Mouse (Mus musculus) embryo, embryonic 11 days (tissue): ENCODE data around the gene Tlcd1.
A peak's percentile ranks its signal among the peaks of the same experiment; 100 is the strongest.
"Not testable (repeated sequence)": the region's sequence is repeated elsewhere in the genome, so short reads cannot be mapped to it uniquely, and the experiment has no call there.

Source experiments
- DNase-seq: peaks from one replicate; pipeline ENCODE4 v3.0.0-alpha.2; 2015

The Tlcd1 gene

GRCm38 (mm10) chr11:78177903-78178858 is 1.7 kb downstream of the Tlcd1 start:
- peak; percentile 96 for DNase-seq

- DNase-seq, result peak; percentile 68
These were observed 2.4 kb downstream of the Tlcd1 start for GRCm38 (mm10) chr11:78178859-78179437.

- no peak for DNase-seq
These were observed 3.0 kb downstream of the Tlcd1 start for GRCm38 (mm10) chr11:78179438-78179999.

- no peak for DNase-seq
These were observed 3.7 kb downstream of the Tlcd1 start for GRCm38 (mm10) chr11:78180081-78180761.

GRCm38 (mm10) chr11:78181830-78182357 is 5.4 kb downstream of the Tlcd1 start:
- DNase-seq, result no peak

- no peak for DNase-seq
These were observed 5.9 kb downstream of the Tlcd1 start for GRCm38 (mm10) chr11:78182450-78182849.

GRCm38 (mm10) chr11:78182961-78183844 is 6.7 kb downstream of the Tlcd1 start, which contains the start of gene Rpl23a:
Gene Rpl23a, minus strand, starts transcription at chr11:78183584.
- DNase-seq, result peak; percentile 95

GRCm38 (mm10) chr11:78183884-78184514 is 7.5 kb downstream of the Tlcd1 start:
- DNase-seq, result no peak

- DNase-seq, result not testable (repeated sequence)
These were observed 8.2 kb downstream of the Tlcd1 start for GRCm38 (mm10) chr11:78184702-78185101.

GRCm38 (mm10) chr11:78188331-78189233 is 12.1 kb downstream of the Tlcd1 start, which contains the start of gene Rab34:
Gene Rab34, plus strand, starts transcription at chr11:78188430.
- DNase-seq, result peak; percentile 93

GRCm38 (mm10) chr11:78189234-78190040 is 12.9 kb downstream of the Tlcd1 start:
- peak; percentile 94 for DNase-seq

GRCm38 (mm10) chr11:78190041-78190440 is 13.5 kb downstream of the Tlcd1 start:
- no peak for DNase-seq

GRCm38 (mm10) chr11:78193113-78193512 is 16.6 kb downstream of the Tlcd1 start, which contains the start of gene Proca1:
Gene Proca1, plus strand, starts transcription at chr11:78193392.
- DNase-seq, result no peak

GRCm38 (mm10) chr11:78194411-78195100 is 18.0 kb downstream of the Tlcd1 start:
- DNase-seq, result peak; percentile 81

GRCm38 (mm10) chr11:78195101-78195863 is 18.8 kb downstream of the Tlcd1 start:
- no peak for DNase-seq

GRCm38 (mm10) chr11:78202372-78202771 is 25.9 kb downstream of the Tlcd1 start:
- no peak for DNase-seq

- no peak for DNase-seq
These were observed 27.8 kb downstream of the Tlcd1 start for GRCm38 (mm10) chr11:78204287-78204686.
